Mouse (Mus musculus) neural tube, embryonic 11.5 days (tissue): ENCODE measurements around the gene Gm26602. TPM values are rescaled to one million over a fixed set of nuclear protein-coding genes. Genes with fewer than 3 reads are reported as not detected.

Experiments used
- ATAC-seq: fragments of 200-750 bp; cut with Nextera tagmentation; 2 replicates; pipeline ENCODE4 v1.8.0; 2017; ENCODE audit warnings: moderate number of reproducible peaks, mild to moderate bottlenecking, moderate TSS enrichment, moderate library complexity; ENCODE audit not compliant: insufficient read depth, low FRiP score, low TSS enrichment
- DNase-seq: peaks from one replicate; pipeline ENCODE4 v3.0.0-alpha.2; 2015; ENCODE audit warnings: low spot score
- H3K27ac ChIP-seq: fragments of 300-500 bp; sonication (generic); 2 replicates; pipeline ENCODE4 v1.5.1; 2014; ENCODE audit warnings: low read depth, mild to moderate bottlenecking, low read length
- H3K27me3 ChIP-seq: fragments of 300-500 bp; sonication (generic); 2 replicates; pipeline ENCODE4 v1.6.1; 2014; ENCODE audit warnings: mild to moderate bottlenecking, low read length, mixed read lengths; ENCODE audit not compliant: control insufficient read depth, insufficient read depth
- H3K36me3 ChIP-seq: fragments of 300-500 bp; sonication (generic); 2 replicates; pipeline ENCODE4 v1.6.1; 2014; ENCODE audit warnings: mild to moderate bottlenecking, low read length, moderate library complexity, mixed read lengths; ENCODE audit not compliant: control insufficient read depth, insufficient read depth
- H3K4me1 ChIP-seq: fragments of 300-500 bp; sonication (generic); 2 replicates; pipeline ENCODE4 v1.6.1; 2014; ENCODE audit warnings: low read length, mixed read lengths; ENCODE audit not compliant: control insufficient read depth, insufficient read depth
- H3K4me2 ChIP-seq: fragments of 300-500 bp; sonication (generic); 2 replicates; pipeline ENCODE4 v1.6.1; 2014; ENCODE audit warnings: low read depth, mild to moderate bottlenecking, moderate library complexity
- H3K4me3 ChIP-seq: fragments of 300-500 bp; sonication (generic); 2 replicates; pipeline ENCODE4 v1.5.1; 2014; ENCODE audit warnings: low read depth, low read length
- H3K9ac ChIP-seq: fragments of 300-500 bp; sonication (generic); 2 replicates; pipeline ENCODE4 v1.6.1; 2014; ENCODE audit warnings: mild to moderate bottlenecking, low read length
- H3K9me3 ChIP-seq: fragments of 300-500 bp; sonication (generic); 2 replicates; pipeline ENCODE4 v1.6.1; 2016; ENCODE audit warnings: low read length; ENCODE audit not compliant: control insufficient read depth
- WGBS: fragments of 180-500 bp; shearing (Covaris S2); extraction: QIAGEN DNeasy Blood & Tissue Kit; methylation state at CpG from one replicate; pipeline ENCODE4 v1.1.7; 2014; 5-methylcytosine and 5-hydroxymethylcytosine counted together
- polyA plus RNA-seq: library from polyadenylated mRNA; unstranded; fragments of >200 nt; fragmentation: Nextera tagmentation; extraction: Ambion mirVana; gene quantifications from 2 replicates; pipeline ENCODE4 v1.2.1, GENCODE M21; 2014

Gene Gm26602
- polyA plus RNA-seq, 1 experiment from 2014 or later: not detected

DNA sequence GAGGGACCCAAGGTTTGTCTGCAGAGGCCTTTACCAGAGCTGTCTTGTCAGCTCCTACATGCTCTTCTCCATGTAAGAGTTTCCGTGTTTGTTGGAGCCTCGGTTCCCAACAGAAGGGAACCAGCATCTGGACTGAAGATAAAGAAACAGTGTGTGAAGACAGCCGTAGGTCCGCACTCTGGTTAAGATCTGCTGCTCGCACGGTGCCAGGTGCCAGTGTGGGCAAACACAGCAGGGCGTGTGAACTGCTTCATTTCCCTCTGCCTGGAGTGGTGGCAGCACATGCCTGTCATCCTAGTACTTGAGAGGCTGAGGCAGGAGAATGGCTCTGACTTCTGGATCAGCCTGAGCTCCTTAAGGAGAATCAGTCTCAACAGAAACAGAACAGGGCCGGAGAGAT, 38.8 kb upstream of the Gm26602 start:
- H3K27ac ChIP-seq: no peak overlapping the region
- no peak overlapping the region for H3K9ac ChIP-seq
- 87% methylated on average over 8 of the region's 8 CpGs for WGBS
- no peak overlapping the region; the same call in 1 of the 2 replicates for H3K4me2 ChIP-seq
- H3K36me3 ChIP-seq: peaks cover 16% of the 10 kb centered on the region
- no peak overlapping the region for H3K4me3 ChIP-seq
- peaks cover 10% of the 10 kb centered on the region for H3K4me1 ChIP-seq
- no peaks in the 10 kb centered on the region for H3K9me3 ChIP-seq
- ATAC-seq: no peak
- no peaks in the 10 kb centered on the region for H3K27me3 ChIP-seq
- DNase-seq: no peak

DNA sequence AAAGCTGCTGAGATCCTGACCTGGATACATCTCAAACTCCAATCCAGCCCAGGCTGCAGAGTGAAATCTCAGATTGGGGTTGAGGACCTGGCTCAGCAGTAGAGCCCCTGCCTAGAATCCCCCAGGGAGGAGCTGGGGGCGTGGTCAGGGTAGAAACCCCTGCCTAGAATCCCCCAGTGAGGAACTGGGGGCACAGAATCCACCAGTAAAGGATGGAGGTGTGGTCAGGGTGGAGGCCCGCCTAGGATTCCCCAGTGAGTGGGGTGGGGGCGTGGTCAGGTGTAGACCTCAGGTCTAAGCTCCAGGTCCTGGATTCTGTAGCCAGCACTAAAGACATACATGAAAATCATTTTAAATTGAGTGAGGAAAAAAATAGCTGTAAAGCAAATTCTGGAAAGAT, 37.8 kb upstream of the Gm26602 start:
- Histone ChIP-seq H3K9me3 (no peaks in the 10 kb centered on the region), H3K9ac (peak overlapping the region; percentile 98), H3K36me3 (peaks cover 12% of the 10 kb centered on the region), H3K4me3 (peak overlapping the region; percentile 70), H3K27ac (no peak overlapping the region), H3K27me3 (no peaks in the 10 kb centered on the region), H3K4me2 (peak overlapping the region; percentile 72), H3K4me1 (peaks cover 10% of the 10 kb centered on the region)
- no peak for ATAC-seq
- no peak for DNase-seq
- WGBS: 45% methylated on average over 3 of the region's 3 CpGs

DNA sequence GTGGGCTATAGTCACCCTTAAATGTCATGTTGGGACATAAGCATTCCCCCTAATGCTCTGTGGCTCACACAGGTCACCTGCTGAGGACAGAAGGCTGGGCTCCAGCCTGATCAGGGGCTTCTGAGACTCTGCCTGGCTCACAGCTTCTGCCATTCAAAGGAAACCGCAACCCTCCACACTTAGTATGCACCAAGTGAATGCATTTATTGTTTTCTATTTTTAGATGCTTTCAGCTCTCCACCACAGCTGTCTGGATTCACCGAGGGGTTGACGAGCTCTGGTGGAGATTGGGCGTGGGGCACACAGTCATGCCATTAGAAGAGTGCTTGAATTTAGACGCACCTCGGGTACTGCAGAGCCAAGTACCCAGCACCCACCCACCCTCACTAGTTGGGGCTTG, 37.3 kb upstream of the Gm26602 start:
- peak overlapping the region; percentile 72 for H3K4me2 ChIP-seq
- peak overlapping the region; percentile 70 for H3K4me3 ChIP-seq
- no peak for ATAC-seq
- peaks cover 12% of the 10 kb centered on the region for H3K36me3 ChIP-seq
- no peaks in the 10 kb centered on the region for H3K9me3 ChIP-seq
- no peak for DNase-seq
- no peaks in the 10 kb centered on the region for H3K27me3 ChIP-seq
- peak overlapping the region; percentile 79 for H3K27ac ChIP-seq
- peaks cover 10% of the 10 kb centered on the region for H3K4me1 ChIP-seq
- WGBS: 8% methylated on average over 6 of the region's 6 CpGs
- peak overlapping the region; percentile 98 for H3K9ac ChIP-seq

DNA sequence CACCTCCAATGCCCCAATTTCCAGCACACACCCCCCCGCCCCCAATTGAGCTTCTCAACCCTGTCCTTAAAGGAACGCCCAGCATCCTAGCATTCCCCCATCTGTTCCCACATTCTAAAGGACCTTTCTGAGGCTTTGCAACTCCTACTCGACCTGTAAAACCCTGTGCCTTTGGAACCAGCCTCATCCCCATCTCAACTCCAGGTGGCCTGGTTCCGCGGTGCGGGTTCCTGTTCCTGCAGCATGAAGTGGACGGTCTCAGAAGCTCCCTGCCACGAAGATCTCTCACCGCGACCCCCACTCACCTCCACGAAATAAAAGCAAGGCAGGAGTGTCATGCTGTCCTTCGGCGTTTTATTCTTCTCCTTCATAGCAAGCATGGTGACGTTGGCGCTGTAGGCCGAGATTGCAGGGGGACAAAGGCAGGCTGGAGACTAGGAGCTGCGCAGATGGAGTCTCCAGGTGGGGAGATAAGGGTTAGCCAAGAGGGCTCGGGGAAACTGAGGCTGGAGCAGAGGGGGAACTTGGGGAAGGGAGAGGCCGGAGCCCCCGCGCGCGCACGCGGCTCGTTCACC, 36.9 kb upstream of the Gm26602 start:
- Histone ChIP-seq H3K9me3 (no peaks in the 10 kb centered on the region), H3K4me1 (peaks cover 10% of the 10 kb centered on the region), H3K36me3 (peaks cover 12% of the 10 kb centered on the region), H3K4me3 (peak overlapping the region; percentile 70), H3K27ac (peak overlapping the region; percentile 79), H3K27me3 (no peaks in the 10 kb centered on the region), H3K4me2 (peak overlapping the region; percentile 72), H3K9ac (peak overlapping the region; percentile 98)
- DNase-seq (no peak), ATAC-seq (peak; percentile 14)
- WGBS: 2% methylated on average over 26 of the region's 26 CpGs

DNA sequence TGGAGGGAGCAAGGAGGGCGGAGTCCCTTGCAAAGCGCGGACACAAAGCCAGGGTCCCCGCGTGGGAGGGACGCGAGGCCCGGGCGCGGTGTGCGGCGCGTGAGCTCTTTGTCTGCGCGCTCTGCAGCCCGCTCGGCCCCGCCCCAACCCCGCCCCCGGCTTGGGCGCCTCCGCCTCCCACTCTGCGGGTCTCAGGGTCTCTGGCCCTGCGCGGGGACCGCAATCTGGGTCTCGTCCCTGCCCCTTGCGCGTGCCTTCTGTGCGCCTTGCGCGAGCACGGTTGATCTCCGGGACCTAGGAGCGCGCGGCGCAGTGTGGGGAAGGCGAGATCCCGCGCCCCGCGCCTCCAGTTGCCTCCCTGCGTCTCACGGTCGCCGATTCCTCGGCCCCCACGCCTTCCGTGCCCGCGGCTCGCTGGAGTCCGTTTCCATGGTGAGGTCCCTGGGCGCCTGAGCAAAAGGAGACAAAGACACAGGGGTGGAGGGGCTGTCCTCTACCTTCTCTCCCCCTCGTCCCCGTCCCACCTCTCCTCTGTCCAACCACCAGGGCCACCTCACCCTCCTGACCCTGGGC, 36.3 kb upstream of the Gm26602 start, which contains the start of the genes Prtn3 and Plppr3:
Prtn3 (plus strand) TSS at position 187 of the 573 bp plus-strand sequence.
Plppr3 (minus strand) TSS at position 345 of the 573 bp plus-strand sequence.
- peak within 1 kb of the TSS; percentile 98 for H3K9ac ChIP-seq
- DNase-seq: peak; percentile 89
- no peaks in the 10 kb centered on the region for H3K9me3 ChIP-seq
- peak within 1 kb of the TSS; percentile 72 for H3K4me2 ChIP-seq
- peaks cover 10% of the 10 kb centered on the region for H3K4me1 ChIP-seq
- 0% methylated on average over 43 of the region's 57 CpGs for WGBS
- ATAC-seq: peak; percentile 95
- H3K36me3 ChIP-seq: peaks cover 9% of the 10 kb centered on the region
- H3K4me3 ChIP-seq: peak within 1 kb of the TSS; percentile 70
- no peaks in the 10 kb centered on the region for H3K27me3 ChIP-seq
- H3K27ac ChIP-seq: peak within 1 kb of the TSS; percentile 79

DNA sequence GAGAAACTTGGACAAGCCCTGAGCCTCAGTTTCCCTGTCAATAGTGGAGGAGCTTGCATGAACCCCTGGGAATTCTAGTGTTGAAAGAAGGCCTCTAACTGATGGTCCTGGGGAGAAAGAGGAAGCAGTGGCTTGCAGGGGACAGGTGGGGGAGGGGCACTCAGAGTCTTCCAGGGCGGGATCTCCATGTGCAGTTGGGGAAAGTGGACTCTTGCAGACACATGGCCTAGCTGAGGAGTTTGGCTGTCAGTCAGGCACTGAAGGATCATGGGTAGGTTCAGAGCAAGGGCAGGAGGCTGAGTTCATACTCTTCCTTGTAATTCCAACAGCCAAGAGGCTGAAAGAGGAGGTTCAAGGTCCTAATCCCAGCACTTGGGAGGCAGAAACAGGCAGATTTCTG, 33.5 kb upstream of the Gm26602 start:
- 53% methylated on average over 1 of the region's 1 CpGs for WGBS
- Histone ChIP-seq H3K4me1 (peaks cover 12% of the 10 kb centered on the region), H3K27ac (no peak overlapping the region), H3K27me3 (peaks cover 2% of the 10 kb centered on the region; the same call in 1 of the 2 replicates), H3K4me3 (no peak overlapping the region), H3K4me2 (no peak overlapping the region), H3K36me3 (no peaks in the 10 kb centered on the region), H3K9me3 (no peaks in the 10 kb centered on the region), H3K9ac (no peak overlapping the region)
- ATAC-seq (no peak), DNase-seq (no peak)

DNA sequence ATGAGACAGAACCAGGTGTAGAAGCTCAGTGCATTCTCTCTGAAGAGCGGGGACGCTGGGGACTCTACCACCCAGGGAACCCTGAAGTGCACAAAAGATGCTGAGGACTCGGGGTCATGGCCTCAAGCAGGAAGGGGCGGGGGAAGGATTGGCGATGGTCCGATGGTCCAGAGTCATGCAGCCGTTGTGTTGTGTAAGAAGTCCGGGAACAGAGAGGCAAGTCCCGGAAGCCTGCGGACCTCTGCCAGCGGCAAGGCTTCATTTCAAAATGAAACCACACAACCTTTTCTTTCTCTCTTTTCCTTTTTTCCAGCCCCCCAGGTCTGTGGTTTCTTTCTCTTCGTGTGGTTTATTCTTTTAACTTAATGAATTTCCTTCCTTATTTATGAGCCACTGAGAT, 32.9 kb upstream of the Gm26602 start:
- Histone ChIP-seq H3K27ac (no peak overlapping the region), H3K27me3 (peaks cover 8% of the 10 kb centered on the region; the same call in 1 of the 2 replicates), H3K4me1 (peaks cover 12% of the 10 kb centered on the region), H3K9me3 (no peaks in the 10 kb centered on the region), H3K36me3 (no peaks in the 10 kb centered on the region), H3K4me3 (no peak overlapping the region), H3K4me2 (no peak overlapping the region), H3K9ac (no peak overlapping the region)
- DNase-seq: no peak
- ATAC-seq: no peak
- WGBS: 56% methylated on average over 12 of the region's 12 CpGs

DNA sequence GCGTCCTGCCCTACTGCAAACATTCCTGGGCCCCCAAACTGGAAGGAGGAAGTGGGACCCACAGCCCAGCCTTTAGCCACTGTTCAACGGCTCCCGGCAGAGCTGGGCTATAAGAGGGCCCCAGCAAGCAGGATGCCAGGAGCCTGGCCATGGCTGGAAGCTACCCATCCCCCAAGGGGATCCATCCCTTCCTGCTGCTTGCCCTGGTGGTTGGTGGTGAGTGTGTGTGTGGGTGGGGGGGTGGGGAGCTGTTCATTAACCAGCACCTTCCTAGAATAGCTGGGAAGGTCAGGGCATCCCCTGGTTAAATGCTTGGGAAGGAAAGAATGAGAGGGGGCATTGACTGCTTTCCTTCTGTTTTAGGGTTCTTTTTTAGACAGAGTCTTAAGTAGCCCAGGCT, 31.1 kb upstream of the Gm26602 start:
- no peak for ATAC-seq
- no peak overlapping the region for H3K4me2 ChIP-seq
- peaks cover 6% of the 10 kb centered on the region for H3K4me1 ChIP-seq
- H3K27ac ChIP-seq: no peak overlapping the region
- WGBS: 43% methylated on average over 3 of the region's 3 CpGs
- no peaks in the 10 kb centered on the region for H3K9me3 ChIP-seq
- peaks cover 9% of the 10 kb centered on the region; the same call in 1 of the 2 replicates for H3K27me3 ChIP-seq
- H3K9ac ChIP-seq: no peak overlapping the region
- DNase-seq: no peak
- H3K4me3 ChIP-seq: no peak overlapping the region
- H3K36me3 ChIP-seq: no peaks in the 10 kb centered on the region

DNA sequence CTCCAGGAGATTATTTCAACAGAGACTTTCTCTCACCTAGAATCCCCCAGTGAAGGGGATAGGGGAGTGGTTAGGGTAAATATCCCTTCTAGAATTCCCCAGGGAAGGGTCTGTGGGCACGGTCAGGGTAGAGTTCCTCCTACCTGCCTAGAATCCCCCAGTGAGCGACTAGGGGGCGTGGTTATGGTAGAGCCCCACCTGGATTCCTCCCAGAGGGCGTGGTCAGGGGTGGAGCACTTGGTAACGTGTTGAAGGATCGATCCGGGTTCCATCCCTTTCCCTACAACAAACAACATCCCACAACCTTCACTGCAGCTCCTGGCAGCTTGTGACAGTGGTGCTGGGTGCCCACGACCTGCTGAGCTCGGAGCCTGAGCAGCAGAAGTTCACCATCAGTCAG, 29.9 kb upstream of the Gm26602 start:
- H3K9me3 ChIP-seq: no peaks in the 10 kb centered on the region
- no peak overlapping the region for H3K4me2 ChIP-seq
- ATAC-seq: no peak
- no peak overlapping the region for H3K27ac ChIP-seq
- H3K36me3 ChIP-seq: no peaks in the 10 kb centered on the region
- peaks cover 3% of the 10 kb centered on the region; the same call in 1 of the 2 replicates for H3K4me1 ChIP-seq
- 17% methylated on average over 9 of the region's 9 CpGs for WGBS
- no peak overlapping the region for H3K9ac ChIP-seq
- no peak overlapping the region for H3K4me3 ChIP-seq
- peaks cover 9% of the 10 kb centered on the region; the same call in 1 of the 2 replicates for H3K27me3 ChIP-seq
- no peak for DNase-seq
